Mouse (Mus musculus) adrenal gland, postnatal 25 days (tissue): ENCODE results near the gene Emp2. TPM values are rescaled to one million over a fixed set of nuclear protein-coding genes. Genes with fewer than 3 reads are reported as not detected.
"Not testable (repeated sequence)": the region's sequence is repeated elsewhere in the genome, so short reads cannot be mapped to it uniquely, and the experiment has no call there.

Experiments used
- DNase-seq: peaks from one replicate; pipeline ENCODE4 v3.0.0; 2021; ENCODE audit warnings: mixed read lengths
- total RNA-seq: library from RNA; stranded (reverse); gene quantifications from 2 replicates; pipeline ENCODE4 v1.2.3, GENCODE M21; 2021

Gene Emp2
- total RNA-seq, 1 experiment from 2014 or later = 4.7 TPM

- no peak for DNase-seq
These were observed 3.4 kb upstream of the Emp2 start for GRCm38 (mm10) chr16:10317197-10317544.

- no peak for DNase-seq
These were observed 2.9 kb upstream of the Emp2 start for GRCm38 (mm10) chr16:10316493-10317196.

- peak; percentile 9 for DNase-seq
These were observed 542 bp downstream of the Emp2 start for GRCm38 (mm10) chr16:10313226-10313625.

GRCm38 (mm10) chr16:10311989-10312388 lies 1.8 kb downstream of the Emp2 start:
- DNase-seq = no peak

- no peak for DNase-seq
These were observed 2.7 kb downstream of the Emp2 start for GRCm38 (mm10) chr16:10311086-10311485.

GRCm38 (mm10) chr16:10310507-10310906 lies 3.3 kb downstream of the Emp2 start:
- DNase-seq = no peak

GRCm38 (mm10) chr16:10307351-10307750 lies 6.4 kb downstream of the Emp2 start:
- no peak for DNase-seq

GRCm38 (mm10) chr16:10306101-10306500 lies 7.7 kb downstream of the Emp2 start:
- no peak for DNase-seq

GRCm38 (mm10) chr16:10301337-10301736 lies 12.4 kb downstream of the Emp2 start:
- no peak for DNase-seq

GRCm38 (mm10) chr16:10300231-10301186 lies 13.3 kb downstream of the Emp2 start:
- DNase-seq = no peak

GRCm38 (mm10) chr16:10299637-10300036 lies 14.1 kb downstream of the Emp2 start:
- DNase-seq = no peak

- no peak for DNase-seq
These were observed 15.8 kb downstream of the Emp2 start for GRCm38 (mm10) chr16:10297696-10298644.

- DNase-seq = no peak
These were observed 25.7 kb downstream of the Emp2 start for GRCm38 (mm10) chr16:10288115-10288514.

GRCm38 (mm10) chr16:10286513-10287268 lies 27.1 kb downstream of the Emp2 start:
- DNase-seq = no peak

GRCm38 (mm10) chr16:10281890-10282289 lies 31.9 kb downstream of the Emp2 start:
- DNase-seq = no peak

- peak; percentile 78 for DNase-seq
These were observed 33.3 kb downstream of the Emp2 start for GRCm38 (mm10) chr16:10280286-10280951.

GRCm38 (mm10) chr16:10276778-10277177 lies 37.0 kb downstream of the Emp2 start:
- not testable (repeated sequence) for DNase-seq

- peak; percentile 32 for DNase-seq
These were observed 39.3 kb downstream of the Emp2 start for GRCm38 (mm10) chr16:10274465-10274864.

GRCm38 (mm10) chr16:10272256-10272655 lies 41.5 kb downstream of the Emp2 start:
- DNase-seq = peak; percentile 47

GRCm38 (mm10) chr16:10253993-10254392 lies 59.8 kb downstream of the Emp2 start:
- no peak for DNase-seq

GRCm38 (mm10) chr16:10236601-10237000 lies 77.2 kb downstream of the Emp2 start:
- no peak for DNase-seq
